In genomic region chr4:110494371-110494770, GRCm38 (mm10) we compare ENCODE assay signal across 10 mouse cellular contexts.
DNase-seq lines count a peak whose midpoint lies in the region; ATAC-seq lines count a peak whose summit lies in the region.
"Had no signal": no experiment of that assay in that cellular context is flagged by ENCODE, and none has a peak within 500 bp of the region (broad histone marks: within the 10 kb centered on the region; RNA-seq: fewer than 3 reads in every experiment).

No protein-coding gene starts in this region.

- WGBS in hindbrain, embryonic 10.5 days: 57% methylated on average over 1 of the region's 1 CpGs
- 57% methylated on average over 1 of the region's 1 CpGs for WGBS in hindbrain, embryonic 16.5 days

- no peak for ATAC-seq in hindbrain, embryonic 16.5 days

- H3K4me2 ChIP-seq in hindbrain, embryonic 16.5 days (ENCODE audit: low read length): no peak overlapping the region
- H3K4me2 ChIP-seq: heart, embryonic 13.5 days had no signal

- no peaks in the 10 kb centered on the region for H3K4me1 ChIP-seq in hindbrain, embryonic 10.5 days (replicated peaks)
- H3K4me1 ChIP-seq in hindbrain, embryonic 16.5 days (ENCODE audit: control insufficient read depth, insufficient read depth, low read depth, low read length): no peaks in the 10 kb centered on the region
- H3K4me1 ChIP-seq: heart, embryonic 13.5 days had no signal

- no peaks in the 10 kb centered on the region for H3K27me3 ChIP-seq in hindbrain, embryonic 10.5 days (ENCODE audit: insufficient read depth, poor library complexity, severe bottlenecking)
- H3K27me3 ChIP-seq in hindbrain, embryonic 16.5 days (replicated peaks; ENCODE audit: control insufficient read depth, insufficient read depth, low read length): no peaks in the 10 kb centered on the region
- H3K27me3 ChIP-seq: heart, embryonic 13.5 days had no signal

- H3K9me3 ChIP-seq in hindbrain, embryonic 10.5 days: no peaks in the 10 kb centered on the region
- no peaks in the 10 kb centered on the region for H3K9me3 ChIP-seq in hindbrain, embryonic 16.5 days (ENCODE audit: control insufficient read depth, low read length)
- H3K9me3 ChIP-seq: heart, embryonic 13.5 days had no signal

- peak; percentile 8 for DNase-seq in hindbrain, embryonic 10.5 days (ENCODE audit: low spot score)
- peak; percentile 3 for DNase-seq in right cerebral cortex, postnatal 4 days
- no peak for DNase-seq in right cerebral cortex, postnatal 25 days
- DNase-seq in embryo, embryonic 9.5 days (ENCODE audit: extremely low spot score): peak; percentile 1
- DNase-seq in retina, postnatal 1 day: peak; percentile 5
- DNase-seq in layer of hippocampus, adult 9-10 months (ENCODE audit: low spot score): no peak
- no peak for DNase-seq in right cerebral cortex, postnatal 36 days (ENCODE audit: low spot score in 2 of 2)

- no peak overlapping the region for H3K9ac ChIP-seq in hindbrain, embryonic 16.5 days (ENCODE audit: low read depth, low read length)
- H3K9ac ChIP-seq: heart, embryonic 13.5 days had no signal

- no peak overlapping the region for H3K4me3 ChIP-seq in hindbrain, embryonic 10.5 days
- no peak overlapping the region for H3K4me3 ChIP-seq in hindbrain, embryonic 16.5 days (ENCODE audit: low read length)
- H3K4me3 ChIP-seq: heart, embryonic 13.5 days had no signal

- H3K36me3 ChIP-seq in hindbrain, embryonic 10.5 days: no peaks in the 10 kb centered on the region
- no peaks in the 10 kb centered on the region for H3K36me3 ChIP-seq in hindbrain, embryonic 16.5 days (ENCODE audit: control insufficient read depth, insufficient read depth, low read length)
- H3K36me3 ChIP-seq: heart, embryonic 13.5 days had no signal

- no peak overlapping the region for H3K27ac ChIP-seq in hindbrain, embryonic 10.5 days
- H3K27ac ChIP-seq in hindbrain, embryonic 16.5 days (ENCODE audit: low read depth, low read length): no peak overlapping the region
- H3K27ac ChIP-seq: heart, embryonic 13.5 days; macrophage had no signal

Comparison
In these comparisons a context has a peak if more than half of its experiments do, and no peak if none do; other contexts are left out.
1. DNase-seq: peak in hindbrain, embryonic 10.5 days (single experiment), right cerebral cortex, postnatal 4 days (single experiment), embryo, embryonic 9.5 days (single experiment) and retina, postnatal 1 day (single experiment); none in right cerebral cortex, postnatal 25 days (single experiment), layer of hippocampus, adult 9-10 months (single experiment) and right cerebral cortex, postnatal 36 days (0 of 2).